Mouse (Mus musculus): ENCODE results near the gene Hip1. TPM values are rescaled to one million over a fixed set of nuclear protein-coding genes. Genes with fewer than 3 reads are reported as not detected.

Gene Hip1
- total and polyA plus RNA-seq, 3 experiments: 0.38 TPM; not detected in 2

DNA sequence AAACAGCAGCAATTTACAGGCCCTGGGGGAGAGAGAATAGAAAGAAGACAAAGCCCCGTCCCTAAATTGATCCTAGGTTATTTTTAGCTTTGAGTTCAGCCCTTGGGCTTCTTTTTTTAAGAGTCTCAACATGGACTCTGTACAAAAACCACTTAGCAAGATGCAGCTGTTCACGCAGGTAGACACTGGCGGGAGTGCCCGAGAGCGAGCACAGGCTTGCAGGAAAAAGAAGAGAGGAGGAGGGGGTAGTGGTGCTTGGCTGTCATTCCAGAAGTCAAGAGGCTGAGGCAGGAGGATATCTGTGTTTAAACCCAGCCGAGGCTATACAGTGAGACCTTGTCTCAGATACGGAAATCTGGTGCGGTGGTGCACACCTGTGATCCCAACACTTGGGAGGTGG, 42.9 kb downstream of the Hip1 start:
- Histone ChIP-seq H3K27me3 (ENCODE audit: insufficient read depth, low read length) (no peaks in the 10 kb centered on the region), H3K4me1 (ENCODE audit: insufficient read depth, low read depth, low read length) (no peaks in the 10 kb centered on the region), H3K36me3 (replicated peaks) (no peaks in the 10 kb centered on the region), H3K4me3 (ENCODE audit: low read depth, low read length) (no peak overlapping the region), H3K9me3 (replicated peaks) (no peaks in the 10 kb centered on the region)
- TF ChIP-seq POLR2AphosphoS5 (IDR thresholded peaks at IDR 0.05; ENCODE audit: insufficient replicate concordance, low read depth, low read length) (no peak), GATA1 (IDR thresholded peaks at IDR 0.05; ENCODE audit: borderline replicate concordance, low read length) (no peak)
- DNase-seq (ENCODE audit: low spot score): no peak
- no peak for ATAC-seq (ENCODE audit: extremely low read depth, insufficient number of reproducible peaks, low FRiP score, poor library complexity, severe bottlenecking)

DNA sequence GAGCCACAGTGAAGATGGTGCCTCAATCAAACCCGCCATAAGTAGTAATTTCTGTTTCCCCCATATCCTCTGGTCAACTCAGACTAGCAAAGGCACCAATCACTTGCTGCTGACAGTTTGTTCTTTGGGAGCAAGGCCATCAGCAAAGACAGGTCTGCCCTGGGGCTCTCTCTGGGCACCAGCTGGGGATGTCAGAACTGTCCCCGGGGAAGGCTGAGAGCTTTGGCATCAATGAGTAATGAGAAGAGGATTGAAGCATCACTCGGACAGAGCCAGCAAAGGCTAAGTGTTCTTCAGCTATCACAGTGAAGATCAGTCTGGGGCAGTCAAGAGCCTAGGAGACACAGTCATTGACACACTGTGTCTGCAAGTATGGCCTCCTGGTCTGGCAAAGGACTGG, 46.0 kb downstream of the Hip1 start:
- DNase-seq (ENCODE audit: low spot score): no peak
- no peaks in the 10 kb centered on the region for H3K9me3 ChIP-seq (replicated peaks)
- H3K4me1 ChIP-seq (ENCODE audit: insufficient read depth, low read depth, low read length): no peaks in the 10 kb centered on the region
- no peaks in the 10 kb centered on the region for H3K27me3 ChIP-seq (ENCODE audit: insufficient read depth, low read length)
- ATAC-seq (ENCODE audit: extremely low read depth, insufficient number of reproducible peaks, low FRiP score, poor library complexity, severe bottlenecking): no peak
- H3K4me3 ChIP-seq (ENCODE audit: low read depth, low read length): no peak overlapping the region
- H3K36me3 ChIP-seq (replicated peaks): no peaks in the 10 kb centered on the region
- no peak for TF ChIP-seq GATA1 (IDR thresholded peaks at IDR 0.05; ENCODE audit: borderline replicate concordance, low read length)
- TF ChIP-seq POLR2AphosphoS5 (IDR thresholded peaks at IDR 0.05; ENCODE audit: insufficient replicate concordance, low read depth, low read length): no peak
- no peak for TF ChIP-seq CTCF (IDR thresholded peaks at IDR 0.05; ENCODE audit: low read depth, low read length)

DNA sequence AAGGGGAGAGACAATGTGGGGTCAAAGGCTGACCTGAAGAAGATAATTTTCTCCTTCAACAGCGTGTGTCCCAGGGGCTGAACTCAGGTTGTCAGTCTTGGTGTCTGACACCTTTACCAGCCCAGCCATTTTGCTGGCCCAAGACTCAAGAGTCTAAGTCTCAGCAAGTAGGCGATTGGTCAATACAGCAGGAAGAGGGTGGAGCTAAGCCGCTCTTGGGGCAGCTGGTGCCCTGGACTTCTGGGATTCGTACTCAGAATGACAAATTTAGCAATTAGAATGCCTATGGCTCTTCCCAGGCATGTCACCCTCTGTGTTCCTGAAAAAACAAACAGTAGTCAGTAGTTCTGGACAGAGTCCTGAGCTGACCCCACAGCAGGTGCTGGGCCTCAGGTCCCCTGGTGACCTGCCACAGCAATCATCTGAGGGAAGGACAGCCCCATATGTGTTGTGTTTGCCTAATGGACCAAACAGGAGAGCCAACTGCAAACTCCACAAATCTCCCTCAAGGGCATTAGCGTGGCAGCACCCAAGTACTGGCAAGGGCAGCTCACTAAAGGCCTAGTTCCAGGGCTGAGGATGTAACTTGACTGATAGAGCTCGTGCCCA, 47.5 kb downstream of the Hip1 start:
- Histone ChIP-seq H3K27me3 (ENCODE audit: insufficient read depth, low read length) (no peaks in the 10 kb centered on the region), H3K4me1 (ENCODE audit: insufficient read depth, low read depth, low read length) (no peaks in the 10 kb centered on the region), H3K9me3 (replicated peaks) (no peaks in the 10 kb centered on the region), H3K36me3 (replicated peaks) (no peaks in the 10 kb centered on the region), H3K4me3 (ENCODE audit: low read depth, low read length) (no peak overlapping the region)
- ATAC-seq (ENCODE audit: extremely low read depth, insufficient number of reproducible peaks, low FRiP score, poor library complexity, severe bottlenecking): no peak
- DNase-seq (ENCODE audit: low spot score): no peak
- no peak for TF ChIP-seq POLR2AphosphoS5 (IDR thresholded peaks at IDR 0.05; ENCODE audit: insufficient replicate concordance, low read depth, low read length)
- TF ChIP-seq TAL1 (conservative IDR thresholded peaks at IDR 0.05; ENCODE audit: low read depth, low read length): no peak
- no peak for TF ChIP-seq GATA2 (IDR thresholded peaks at IDR 0.05; ENCODE audit: borderline replicate concordance, low read depth, low read length)
- TF ChIP-seq CTCF (IDR thresholded peaks at IDR 0.05; ENCODE audit: low read depth, low read length): no peak
- TF ChIP-seq GATA1 (IDR thresholded peaks at IDR 0.05; ENCODE audit: borderline replicate concordance, low read length): no peak

DNA sequence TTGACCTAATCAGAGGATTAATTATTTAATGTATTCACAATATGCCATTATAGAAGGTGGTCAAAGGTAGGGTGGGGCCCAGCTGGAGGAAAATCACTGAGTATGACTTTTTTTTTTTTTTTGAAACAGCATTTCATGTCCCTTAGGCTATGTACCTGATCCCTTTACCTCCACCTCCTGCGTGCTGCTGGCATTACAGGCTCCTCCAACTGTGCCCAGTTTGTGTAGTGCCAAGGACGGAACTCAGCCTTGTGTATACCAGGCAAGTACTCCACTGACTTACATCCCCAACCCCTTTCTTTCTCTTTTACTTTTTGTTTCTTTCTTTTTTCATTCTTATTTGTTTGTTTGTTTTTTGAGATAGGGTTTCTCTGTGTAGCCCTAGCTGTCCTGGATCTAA, 48.4 kb downstream of the Hip1 start:
- H3K4me1 ChIP-seq (ENCODE audit: insufficient read depth, low read depth, low read length): no peaks in the 10 kb centered on the region
- TF ChIP-seq GATA1 (IDR thresholded peaks at IDR 0.05; ENCODE audit: borderline replicate concordance, low read length): no peak
- no peak for TF ChIP-seq GATA2 (IDR thresholded peaks at IDR 0.05; ENCODE audit: borderline replicate concordance, low read depth, low read length)
- TF ChIP-seq CTCF (IDR thresholded peaks at IDR 0.05; ENCODE audit: low read depth, low read length): no peak
- TF ChIP-seq POLR2AphosphoS5 (IDR thresholded peaks at IDR 0.05; ENCODE audit: insufficient replicate concordance, low read depth, low read length): no peak
- no peak for TF ChIP-seq TAL1 (conservative IDR thresholded peaks at IDR 0.05; ENCODE audit: low read depth, low read length)
- no peaks in the 10 kb centered on the region for H3K27me3 ChIP-seq (ENCODE audit: insufficient read depth, low read length)
- no peaks in the 10 kb centered on the region for H3K9me3 ChIP-seq (replicated peaks)
- no peak overlapping the region for H3K4me3 ChIP-seq (ENCODE audit: low read depth, low read length)
- DNase-seq (ENCODE audit: low spot score) (no peak), ATAC-seq (ENCODE audit: extremely low read depth, insufficient number of reproducible peaks, low FRiP score, poor library complexity, severe bottlenecking) (no peak)
- H3K36me3 ChIP-seq (replicated peaks): no peaks in the 10 kb centered on the region

DNA sequence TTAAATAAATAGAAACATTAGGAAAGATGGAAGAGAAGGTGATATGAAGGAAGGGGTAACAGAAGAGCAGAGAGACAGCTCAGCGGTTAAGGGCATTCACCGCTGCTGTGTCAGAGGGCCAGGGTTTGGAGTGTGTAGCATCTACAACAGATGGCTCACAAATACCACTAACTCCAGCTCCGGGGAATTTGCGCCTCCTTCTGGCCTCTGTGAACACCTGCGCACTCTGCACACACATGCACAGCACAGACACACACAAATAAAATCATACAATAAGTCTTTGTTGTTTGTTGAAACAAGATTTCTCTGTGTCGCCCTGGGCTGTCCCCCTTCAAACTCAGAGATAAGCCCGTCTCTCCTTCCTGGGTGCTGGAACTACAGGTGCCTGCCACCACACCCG, 49.4 kb downstream of the Hip1 start:
- Histone ChIP-seq H3K27me3 (ENCODE audit: insufficient read depth, low read length) (no peaks in the 10 kb centered on the region), H3K4me1 (ENCODE audit: insufficient read depth, low read depth, low read length) (no peaks in the 10 kb centered on the region), H3K4me3 (ENCODE audit: low read depth, low read length) (no peak overlapping the region), H3K36me3 (replicated peaks) (no peaks in the 10 kb centered on the region), H3K9me3 (replicated peaks) (no peaks in the 10 kb centered on the region)
- no peak for DNase-seq (ENCODE audit: low spot score)
- no peak for ATAC-seq (ENCODE audit: extremely low read depth, insufficient number of reproducible peaks, low FRiP score, poor library complexity, severe bottlenecking)
- TF ChIP-seq GATA1 (IDR thresholded peaks at IDR 0.05; ENCODE audit: borderline replicate concordance, low read length): no peak
- no peak for TF ChIP-seq TAL1 (conservative IDR thresholded peaks at IDR 0.05; ENCODE audit: low read depth, low read length)
- no peak for TF ChIP-seq POLR2AphosphoS5 (IDR thresholded peaks at IDR 0.05; ENCODE audit: insufficient replicate concordance, low read depth, low read length)
- no peak for TF ChIP-seq GATA2 (IDR thresholded peaks at IDR 0.05; ENCODE audit: borderline replicate concordance, low read depth, low read length)
- TF ChIP-seq CTCF (IDR thresholded peaks at IDR 0.05; ENCODE audit: low read depth, low read length): no peak

DNA sequence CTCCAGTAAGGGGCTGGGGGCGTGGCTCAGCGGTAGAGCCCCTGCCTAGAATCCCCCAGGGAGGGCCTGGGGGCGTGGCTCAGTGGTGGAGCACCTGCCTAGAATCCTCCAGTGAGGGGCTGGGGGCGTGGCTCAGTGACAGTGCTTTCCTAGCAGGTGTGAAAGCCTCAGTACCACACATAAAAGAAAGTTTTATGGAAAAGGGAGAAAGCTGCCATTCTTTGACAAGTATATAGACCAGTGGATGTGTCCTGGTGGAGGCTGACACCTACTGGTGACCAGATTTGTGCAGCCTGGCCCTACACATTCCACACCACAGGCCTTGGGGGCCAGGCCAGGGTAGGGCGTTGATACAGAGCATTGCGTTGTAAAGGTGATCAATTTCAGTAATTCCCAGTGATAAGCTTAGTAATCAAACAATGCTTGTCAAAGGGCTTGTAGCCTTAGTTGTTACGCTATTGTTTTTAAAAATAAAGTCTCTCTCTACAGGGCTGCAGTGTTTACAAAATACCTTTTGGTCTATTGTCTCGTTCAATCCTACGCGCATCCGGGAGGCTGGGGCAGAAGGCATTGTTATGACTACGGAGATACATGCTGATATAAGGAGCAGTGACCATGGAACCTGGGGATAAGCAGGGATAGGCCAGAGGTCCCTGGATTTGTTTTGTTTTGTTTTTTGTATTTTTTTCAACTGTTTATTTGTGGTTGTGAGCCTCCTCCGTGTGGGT, 50.6 kb downstream of the Hip1 start:
- DNase-seq (ENCODE audit: low spot score) (no peak), ATAC-seq (ENCODE audit: extremely low read depth, insufficient number of reproducible peaks, low FRiP score, poor library complexity, severe bottlenecking) (no peak)
- H3K27me3 ChIP-seq (ENCODE audit: insufficient read depth, low read length): no peaks in the 10 kb centered on the region
- no peaks in the 10 kb centered on the region for H3K9me3 ChIP-seq (replicated peaks)
- no peaks in the 10 kb centered on the region for H3K4me1 ChIP-seq (ENCODE audit: insufficient read depth, low read depth, low read length)
- no peak for TF ChIP-seq CTCF (IDR thresholded peaks at IDR 0.05; ENCODE audit: low read depth, low read length)
- no peak for TF ChIP-seq GATA1 (IDR thresholded peaks at IDR 0.05; ENCODE audit: borderline replicate concordance, low read length)
- TF ChIP-seq GATA2 (IDR thresholded peaks at IDR 0.05; ENCODE audit: borderline replicate concordance, low read depth, low read length): no peak
- no peak overlapping the region for H3K4me3 ChIP-seq (ENCODE audit: low read depth, low read length)
- H3K36me3 ChIP-seq (replicated peaks): no peaks in the 10 kb centered on the region
